Mouse (Mus musculus): Measurements from ENCODE around the gene Sftpa1.

The Sftpa1 gene

DNA sequence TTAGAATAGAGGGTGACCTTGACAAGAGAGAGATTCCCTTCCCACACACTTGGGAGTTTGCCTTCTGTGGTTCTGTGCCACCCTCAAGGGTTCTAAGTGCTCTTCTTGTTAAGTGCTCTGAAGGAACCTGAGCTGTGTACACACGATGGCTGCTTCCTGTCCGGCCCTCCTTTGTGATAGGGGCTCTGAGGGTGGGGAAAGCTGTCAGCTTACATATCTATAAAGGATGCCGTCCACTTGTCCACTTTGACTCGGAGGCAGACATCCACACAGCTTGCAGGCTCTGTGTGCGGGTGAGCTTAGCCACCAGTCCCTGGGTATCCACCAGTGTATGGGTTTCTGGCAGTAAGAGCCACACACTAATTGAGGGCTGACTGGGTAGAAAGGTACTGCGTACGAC is at the start of gene Sftpa1:
TSS of gene Sftpa1 (plus strand) at position 243 of the 400 bp plus-strand sequence.
- POLR2A ChIA-PET = interaction anchor here in 1 of 4 experiments (0.7 kb wide), 1 partner anchor 280 kb away, joined by 3 read pairs; no protein-coding TSS in a partner anchor
- CTCF ChIA-PET = no interaction called here

DNA sequence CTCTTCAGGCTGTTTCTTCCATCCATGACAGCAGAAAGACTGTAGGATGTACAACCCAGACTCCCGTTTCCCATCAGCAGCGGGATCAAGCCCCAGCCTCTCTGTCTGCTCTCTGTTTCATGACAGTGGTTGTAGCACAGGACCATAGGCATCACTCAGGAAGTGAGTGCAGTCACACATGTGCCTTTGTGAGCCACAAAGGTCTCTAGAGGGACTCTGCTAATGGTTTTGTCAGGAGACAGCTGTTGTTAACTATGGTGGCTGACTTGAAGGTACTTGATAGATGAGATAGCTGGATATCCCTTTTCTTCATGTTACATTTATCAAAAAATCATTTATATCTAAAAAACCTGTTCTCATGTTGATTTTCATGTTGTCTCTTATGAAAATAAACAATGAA is 49.2 kb upstream of the Sftpa1 start:
- ChIA-PET POLR2A (no interaction called here), CTCF (no interaction called here)

DNA sequence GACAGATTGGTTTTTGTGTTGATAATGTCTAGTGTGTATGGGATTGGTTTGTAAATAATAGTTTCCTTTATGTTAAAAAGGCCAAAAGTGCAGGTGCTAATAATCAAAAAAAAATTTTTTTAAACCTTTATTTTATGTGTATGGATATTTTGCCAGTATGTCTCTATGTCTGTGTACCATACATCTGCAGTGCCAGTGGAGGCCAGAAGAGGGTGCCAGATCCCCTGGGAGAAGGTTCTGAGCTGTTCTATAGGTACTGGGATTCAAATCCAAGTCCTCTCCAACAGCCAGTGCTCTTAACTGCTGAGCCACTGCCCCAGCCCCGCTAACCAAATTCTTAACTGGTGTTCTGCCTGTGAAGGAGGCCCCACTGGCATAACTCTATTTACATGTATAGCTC is 44.1 kb upstream of the Sftpa1 start:
- CTCF ChIA-PET = interaction anchor here (0.5 to 5.7 kb wide), 21 partner anchors 8 to 170 kb away, joined by 3 to 30 read pairs (median 3); no protein-coding TSS in a partner anchor
- POLR2A ChIA-PET = interaction anchor here in 1 of 4 experiments (0.8 kb wide), 1 partner anchor 56 kb away, joined by 3 read pairs; no protein-coding TSS in a partner anchor

DNA sequence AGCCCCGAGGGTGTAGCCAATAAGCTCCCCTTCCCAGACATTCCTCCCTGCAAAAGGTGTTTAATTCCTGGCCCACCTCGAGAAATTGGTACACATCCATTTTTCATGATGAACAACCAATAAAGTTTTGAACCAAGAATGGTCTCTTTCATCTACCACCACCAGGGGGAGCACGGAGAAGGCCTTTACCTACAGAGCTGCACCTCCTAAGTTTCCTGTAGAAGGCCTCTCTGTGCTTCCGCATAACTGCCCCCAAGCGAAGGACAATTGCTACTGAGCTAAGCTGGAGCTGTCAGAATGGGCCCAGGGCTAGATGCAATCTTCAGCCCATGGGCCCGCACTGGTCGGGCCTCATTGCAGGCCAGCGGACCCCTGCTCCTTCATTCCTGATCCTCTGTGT is 40.8 kb upstream of the Sftpa1 start:
- ChIA-PET CTCF (interaction anchor here (0.5 to 5.7 kb wide), 14 partner anchors 13 to 302 kb away, joined by 3 to 30 read pairs (median 3); no protein-coding TSS in a partner anchor), POLR2A (interaction anchor here in 1 of 4 experiments (0.8 kb wide), 1 partner anchor 72 kb away, joined by 3 read pairs; no protein-coding TSS in a partner anchor)

- ChIA-PET CTCF (interaction anchor here (0.5 to 2.3 kb wide), 21 partner anchors 9 to 1711 kb away, joined by 3 to 17 read pairs (median 3); partner anchors contain the start of genes Mat1a (in 3 of the 4), Fam213a (in 1 of the 4) and Tspan14 (in 1 of the 4)), POLR2A (interaction anchor here in 1 of 4 experiments (0.9 kb wide), 1 partner anchor 8 kb away, joined by 3 read pairs; no protein-coding TSS in a partner anchor)
Measured at GRCm38 (mm10) chr14:41094114-41094513, 37.5 kb upstream of the Sftpa1 start.

DNA sequence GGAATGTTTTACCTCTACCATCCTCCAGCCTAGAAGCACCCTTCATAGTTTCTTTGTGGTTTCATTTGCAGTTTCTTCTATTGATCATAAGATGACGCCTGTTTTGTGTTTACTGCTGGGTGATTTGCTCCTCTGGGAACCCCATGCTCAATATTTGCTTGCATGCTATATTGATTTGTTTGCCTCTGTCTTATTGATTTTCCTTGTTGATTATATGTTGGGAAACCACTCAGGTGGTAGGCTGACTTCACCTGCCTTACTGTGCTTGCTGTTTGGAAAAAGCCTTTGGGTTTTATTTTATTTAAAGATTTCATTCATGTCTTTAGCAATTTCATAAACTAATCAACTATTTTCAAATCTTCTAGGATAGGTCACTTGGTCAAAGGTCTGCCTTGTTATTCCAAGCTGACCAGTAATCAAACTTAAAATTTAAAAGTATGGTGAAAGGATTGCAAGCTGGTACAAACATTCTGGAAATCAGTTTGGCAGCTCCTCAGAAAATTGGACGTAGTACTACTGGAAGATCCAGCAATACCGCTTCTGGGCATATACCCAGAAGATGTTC is 35.2 kb upstream of the Sftpa1 start:
- CTCF ChIA-PET = interaction anchor here in 1 of 4 experiments (1.4 kb wide), 1 partner anchor 9 kb away, joined by 3 read pairs; no protein-coding TSS in a partner anchor
- POLR2A ChIA-PET = no interaction called here

GRCm38 (mm10) chr14:41098726-41099125 is 32.9 kb upstream of the Sftpa1 start:
- ChIA-PET POLR2A (no interaction called here), CTCF (no interaction called here)

GRCm38 (mm10) chr14:41100712-41101111 is 30.9 kb upstream of the Sftpa1 start:
- ChIA-PET POLR2A (no interaction called here), CTCF (no interaction called here)

GRCm38 (mm10) chr14:41101242-41101641 is 30.3 kb upstream of the Sftpa1 start:
- ChIA-PET CTCF (interaction anchor here in 1 of 4 experiments (0.6 kb wide), 1 partner anchor 41 kb away, joined by 3 read pairs; no protein-coding TSS in a partner anchor), POLR2A (no interaction called here)

- ChIA-PET CTCF (interaction anchor here in 1 of 4 experiments (2.1 kb wide), 1 partner anchor 8 kb away, joined by 8 read pairs; no protein-coding TSS in a partner anchor), POLR2A (interaction anchor here in 1 of 4 experiments (1.1 kb wide), 1 partner anchor 8 kb away, joined by 3 read pairs; no protein-coding TSS in a partner anchor)
Measured at GRCm38 (mm10) chr14:41102269-41102668, 29.3 kb upstream of the Sftpa1 start.

DNA sequence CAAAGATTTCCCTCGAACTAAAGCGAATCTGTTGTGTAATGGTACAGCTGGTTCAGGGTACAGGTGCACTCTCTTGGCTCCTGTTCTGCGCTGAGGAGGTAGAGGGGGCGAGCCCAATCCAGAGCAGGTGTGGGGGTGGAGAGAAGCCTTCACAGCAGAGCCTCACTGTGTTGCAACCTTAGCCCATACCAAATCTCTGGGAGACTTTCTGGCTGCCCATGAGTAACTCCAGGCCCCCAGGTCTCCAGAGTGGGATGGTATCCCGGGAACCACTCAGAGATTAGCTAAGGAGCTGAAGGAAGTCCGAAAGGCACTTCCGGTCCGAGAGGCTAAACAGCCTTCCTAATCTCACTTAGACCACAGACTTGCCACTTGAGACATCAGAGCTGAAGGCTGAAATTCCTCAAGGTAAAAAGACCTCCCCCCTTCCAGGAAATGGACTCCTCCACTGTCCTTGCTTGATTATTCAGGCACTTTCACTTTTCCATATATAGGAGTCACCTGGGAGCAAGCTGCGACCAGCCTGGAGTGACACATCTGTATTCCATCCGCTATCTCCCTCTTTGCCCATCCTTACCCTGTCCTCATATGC is 26.6 kb upstream of the Sftpa1 start, which contains the start of gene Mat1a:
TSS of gene Mat1a (plus strand) at position 183 of the 592 bp plus-strand sequence.
- POLR2A ChIA-PET = no interaction called here
- CTCF ChIA-PET = interaction anchor here (1.0 to 1.5 kb wide), 4 partner anchors 11 to 17 kb away, joined by 3 to 6 read pairs (median 3); no protein-coding TSS in a partner anchor

DNA sequence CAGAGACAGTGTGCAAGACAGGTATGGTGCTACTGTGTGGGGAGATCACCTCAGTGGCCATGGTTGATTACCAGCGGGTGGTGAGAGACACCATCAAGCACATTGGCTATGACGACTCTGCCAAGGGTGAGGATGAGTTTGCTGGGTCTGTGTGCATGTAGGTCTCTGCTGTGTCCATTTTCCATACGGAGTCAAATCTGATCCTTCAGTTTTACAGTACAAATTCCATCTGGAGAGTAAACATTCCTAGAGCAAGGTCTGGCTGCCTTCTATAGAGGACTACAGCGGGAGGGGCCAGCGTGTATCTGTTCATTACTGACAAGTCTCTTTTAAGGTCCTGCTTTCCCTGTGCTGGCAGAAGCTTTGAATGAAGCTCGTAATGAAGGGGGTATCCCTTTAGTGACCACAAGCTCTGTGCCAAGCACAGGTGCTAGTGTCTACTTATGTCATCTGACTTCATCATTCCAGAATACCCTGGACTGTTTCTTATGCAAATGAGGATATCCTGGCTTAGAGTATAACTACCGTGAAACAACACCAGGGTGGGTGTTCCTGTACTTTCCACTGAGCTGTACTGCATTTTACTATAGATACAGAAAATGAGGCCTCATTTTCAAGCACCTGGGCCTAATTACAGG is 20.4 kb upstream of the Sftpa1 start:
- POLR2A ChIA-PET = no interaction called here
- CTCF ChIA-PET = interaction anchor here in 2 of 4 experiments (0.6 to 1.9 kb wide), 2 partner anchors 17 to 34 kb away, joined by 3 to 4 read pairs; no protein-coding TSS in a partner anchor

DNA sequence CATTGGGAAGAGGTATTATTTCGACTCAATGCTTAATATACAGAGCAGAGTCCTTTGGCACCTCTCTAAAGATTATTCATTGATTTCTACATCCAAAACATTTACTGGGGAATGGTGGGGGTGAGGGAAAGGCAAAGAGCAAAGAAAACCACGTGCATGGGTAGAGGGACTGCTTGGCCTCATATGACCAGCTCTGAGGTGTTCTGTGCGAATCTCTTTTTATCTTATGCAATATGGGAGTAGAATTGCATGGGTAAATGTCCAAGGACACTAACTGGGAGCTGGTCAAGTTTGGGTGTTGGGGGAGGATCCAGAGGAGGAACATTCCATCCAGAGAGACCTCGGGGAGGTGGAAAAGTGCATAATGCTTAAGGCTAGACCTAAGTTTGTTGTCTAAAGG is 18.6 kb upstream of the Sftpa1 start:
- POLR2A ChIA-PET = no interaction called here
- CTCF ChIA-PET = no interaction called here

DNA sequence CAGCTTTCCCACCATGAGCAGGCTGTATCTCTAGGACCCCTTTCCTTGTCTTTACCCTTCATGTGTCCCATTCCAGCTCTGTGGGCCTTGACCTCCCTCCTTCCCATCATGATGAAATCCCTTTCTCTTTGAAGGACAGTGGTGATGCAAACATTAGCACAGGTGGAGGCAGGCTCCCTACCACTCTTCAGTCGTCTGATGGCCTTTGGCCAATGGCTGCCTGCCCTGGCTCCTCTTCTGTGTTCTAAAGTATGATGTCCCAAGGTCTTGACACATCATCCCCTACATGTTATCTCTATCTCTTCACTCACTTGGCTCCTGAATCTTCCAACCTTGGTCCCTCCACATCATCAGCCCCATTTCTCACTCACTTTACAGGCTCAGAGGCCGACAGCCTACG is 15.3 kb upstream of the Sftpa1 start:
- ChIA-PET POLR2A (no interaction called here), CTCF (no interaction called here)

GRCm38 (mm10) chr14:41124683-41125082 is 6.9 kb upstream of the Sftpa1 start:
- ChIA-PET POLR2A (no interaction called here), CTCF (no interaction called here)

DNA sequence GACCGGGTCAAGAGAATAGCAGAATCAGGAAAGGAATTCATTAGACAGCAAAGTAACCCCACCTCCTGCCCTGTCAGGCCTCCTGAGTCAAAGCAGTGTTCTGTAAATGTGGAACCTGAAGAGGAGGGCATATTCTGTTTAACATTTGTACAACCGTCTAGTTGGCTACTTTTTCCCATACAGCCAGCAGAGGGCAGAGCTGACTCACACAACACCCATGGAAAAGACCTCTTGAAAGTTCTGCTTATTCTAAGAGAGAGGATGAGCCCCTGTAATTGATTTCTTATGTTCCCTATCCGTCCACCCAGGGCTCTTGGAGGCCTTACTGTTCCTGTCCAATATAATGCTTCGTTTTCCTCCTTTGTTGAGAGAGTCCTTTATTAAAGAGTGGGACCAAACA is 3.6 kb upstream of the Sftpa1 start:
- POLR2A ChIA-PET = no interaction called here
- CTCF ChIA-PET = interaction anchor here in 3 of 4 experiments (0.8 to 1.4 kb wide), 5 partner anchors 9 to 57 kb away, joined by 3 to 6 read pairs (median 4); no protein-coding TSS in a partner anchor

DNA sequence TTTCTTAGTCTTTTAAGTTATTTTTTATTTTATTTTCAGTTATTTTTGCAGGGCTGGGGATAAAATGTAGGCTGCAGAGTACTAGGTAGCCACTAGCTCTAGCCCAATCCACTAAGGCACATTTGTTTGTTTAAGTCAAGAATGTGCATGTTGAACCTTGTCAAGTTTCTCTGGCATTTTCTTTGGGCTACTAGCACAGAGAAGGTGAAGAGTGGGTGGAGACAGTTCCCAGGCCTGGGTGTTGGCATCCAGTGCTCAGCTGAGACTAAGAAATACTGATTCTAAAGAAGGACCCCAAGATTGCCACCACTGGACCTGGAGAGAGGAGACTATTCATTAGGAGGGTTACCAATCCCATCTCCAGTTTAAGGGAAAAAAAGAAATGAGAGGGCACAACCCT is 5.4 kb downstream of the Sftpa1 start:
- ChIA-PET CTCF (no interaction called here), POLR2A (no interaction called here)

DNA sequence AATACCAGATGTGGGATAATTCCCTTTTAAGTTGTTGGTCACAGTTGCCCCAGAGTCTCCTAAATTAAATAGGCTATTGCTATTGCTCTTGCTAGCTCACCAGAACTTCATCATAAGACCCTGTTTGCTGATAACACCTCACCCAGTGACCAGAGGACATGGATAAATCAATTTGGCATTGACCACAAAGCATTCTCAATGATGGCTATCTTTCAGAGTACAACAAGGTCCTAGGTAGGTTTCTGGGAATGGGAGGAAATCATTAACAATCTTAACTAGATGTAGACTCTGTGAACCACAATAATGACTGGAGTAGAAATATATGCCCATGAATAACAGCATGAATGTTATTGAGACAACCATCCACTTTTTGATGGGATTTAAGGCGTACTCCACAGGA is 9.1 kb downstream of the Sftpa1 start:
- POLR2A ChIA-PET = no interaction called here
- CTCF ChIA-PET = no interaction called here

DNA sequence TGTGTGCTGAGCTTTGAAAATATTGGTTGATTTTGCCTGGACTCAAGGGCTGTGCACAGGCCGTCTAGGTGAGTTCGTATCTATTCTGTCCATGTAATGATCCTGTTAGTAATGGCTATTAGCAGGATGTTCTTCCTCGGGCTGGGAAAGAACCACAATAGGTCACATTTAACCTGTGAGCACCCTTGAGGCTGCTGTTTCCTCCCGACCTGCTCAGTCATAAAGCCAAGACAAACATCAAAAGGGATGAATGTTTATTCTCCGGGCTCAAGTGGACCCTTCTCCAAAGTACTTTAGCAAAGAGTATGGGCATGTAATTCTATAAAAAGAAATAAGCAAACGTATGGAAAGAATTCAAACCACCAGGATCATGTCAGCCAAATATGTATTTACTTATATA is 14.5 kb downstream of the Sftpa1 start:
- ChIA-PET POLR2A (no interaction called here), CTCF (no interaction called here)

- ChIA-PET POLR2A (no interaction called here), CTCF (no interaction called here)
Measured at GRCm38 (mm10) chr14:41146922-41147321, 15.3 kb downstream of the Sftpa1 start.

Measured in embryonic stem cell, embryonic (primary cell).